Mouse (Mus musculus): ENCODE data around the gene Cox15.

The Cox15 gene

GRCm38 (mm10) chr19:43752489-43753225 lies at the start of gene Cox15, which contains the start of gene Cutc:
Gene Cox15 (minus strand): TSS chr19:43753000.
Gene Cutc (plus strand): TSS chr19:43752996.
- peak; percentile 99 for DNase-seq

GRCm38 (mm10) chr19:43801427-43802051 lies 48.7 kb upstream of the Cox15 start:
- DNase-seq: no peak

- DNase-seq: no peak
Observed at GRCm38 (mm10) chr19:43797216-43797615, 44.4 kb upstream of the Cox15 start.

GRCm38 (mm10) chr19:43795511-43795910 lies 42.7 kb upstream of the Cox15 start:
- DNase-seq: no peak

- DNase-seq: no peak
Observed at GRCm38 (mm10) chr19:43793951-43794350, 41.2 kb upstream of the Cox15 start.

- DNase-seq: no peak
Observed at GRCm38 (mm10) chr19:43792537-43792936, 39.7 kb upstream of the Cox15 start.

GRCm38 (mm10) chr19:43789817-43790216 lies 37.0 kb upstream of the Cox15 start:
- no peak for DNase-seq

GRCm38 (mm10) chr19:43786249-43787026 lies 33.6 kb upstream of the Cox15 start:
- DNase-seq: no peak

GRCm38 (mm10) chr19:43784761-43785160 lies 32.0 kb upstream of the Cox15 start:
- DNase-seq: no peak

GRCm38 (mm10) chr19:43781980-43782379 lies 29.2 kb upstream of the Cox15 start, which contains the start of gene Abcc2:
Gene Abcc2 (plus strand): TSS chr19:43782192.
- peak; percentile 51 for DNase-seq

- no peak for DNase-seq
Observed at GRCm38 (mm10) chr19:43780391-43780790, 27.6 kb upstream of the Cox15 start.

- DNase-seq: no peak
Observed at GRCm38 (mm10) chr19:43777308-43777707, 24.5 kb upstream of the Cox15 start.

GRCm38 (mm10) chr19:43776561-43776960 lies 23.8 kb upstream of the Cox15 start:
- no peak for DNase-seq

- no peak for DNase-seq
Observed at GRCm38 (mm10) chr19:43775433-43775832, 22.6 kb upstream of the Cox15 start.

GRCm38 (mm10) chr19:43772311-43772710 lies 19.5 kb upstream of the Cox15 start:
- no peak for DNase-seq

GRCm38 (mm10) chr19:43771499-43771969 lies 18.7 kb upstream of the Cox15 start:
- no peak for DNase-seq

GRCm38 (mm10) chr19:43770584-43770983 lies 17.8 kb upstream of the Cox15 start:
- DNase-seq: no peak

- DNase-seq: no peak
Observed at GRCm38 (mm10) chr19:43769366-43769960, 16.7 kb upstream of the Cox15 start.

GRCm38 (mm10) chr19:43767549-43768322 lies 14.9 kb upstream of the Cox15 start:
- DNase-seq: peak; percentile 57

- DNase-seq: no peak
Observed at GRCm38 (mm10) chr19:43766451-43766850, 13.7 kb upstream of the Cox15 start.

- DNase-seq: no peak
Observed at GRCm38 (mm10) chr19:43762410-43762809, 9.6 kb upstream of the Cox15 start.
